Mouse (Mus musculus): ENCODE results near the gene Tspan18.
A peak's percentile ranks its signal among the peaks of the same experiment; 100 is the strongest.

DNA sequence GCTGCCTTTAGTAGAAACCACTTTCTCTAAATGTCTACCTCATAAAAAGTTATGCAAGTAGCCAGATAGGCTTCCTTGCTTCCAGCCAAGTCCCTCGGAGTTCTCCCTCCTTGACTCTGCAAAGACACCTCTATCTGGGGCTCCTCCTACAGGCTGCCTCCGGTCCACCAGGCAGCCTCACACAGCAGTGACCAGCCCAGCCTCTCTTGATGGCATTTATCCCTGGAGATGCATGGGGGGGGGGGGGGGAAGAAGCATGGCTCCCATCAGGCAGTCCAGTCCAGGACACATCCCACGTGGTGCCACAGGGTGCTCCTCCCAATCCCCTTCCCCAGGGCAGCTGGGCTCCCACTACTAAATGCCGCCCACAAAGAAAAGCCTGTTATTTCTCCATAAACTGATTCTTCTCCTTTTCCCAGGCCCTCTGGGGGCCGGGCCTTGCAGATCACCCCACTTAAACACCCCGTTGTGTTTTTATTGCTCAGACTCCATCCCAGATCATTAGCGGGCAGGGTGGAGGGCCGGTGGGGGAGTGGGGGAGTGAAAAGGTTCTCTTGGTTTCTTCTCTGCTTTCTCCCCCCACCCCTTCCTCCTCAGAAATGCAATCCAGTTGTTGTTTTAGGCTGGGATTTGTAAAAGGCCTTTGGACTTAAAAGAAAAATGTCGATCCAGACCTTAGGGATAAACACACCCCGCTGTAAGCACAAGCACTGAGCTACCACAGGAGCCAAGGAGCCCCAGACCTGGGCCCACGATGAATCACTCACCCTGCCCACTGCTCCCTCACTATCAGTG is 55.9 kb downstream of the Tspan18 start:
- TF ChIP-seq CTCF (conservative IDR thresholded peaks at IDR 0.05 in 1 of 2, IDR thresholded peaks at IDR 0.05 in 1 of 2; ENCODE audit: low read depth in 2 of 2, low read length in 2 of 2) (peak in 1 of 2 experiments; percentile 13; a peak in 1 of 4 replicates), RAD21 (IDR thresholded peaks at IDR 0.05; ENCODE audit: low read depth, low read length) (no peak), POLR2A (IDR thresholded peaks at IDR 0.05; ENCODE audit: low read depth, low read length) (no peak), E2F4 (IDR thresholded peaks at IDR 0.05; ENCODE audit: insufficient replicate concordance, low read depth, low read length) (no peak), TBP (conservative IDR thresholded peaks at IDR 0.05; ENCODE audit: low read depth, low read length) (no peak), ZNF384 (IDR thresholded peaks at IDR 0.05; ENCODE audit: low read depth, low read length) (no peak), MAX (IDR thresholded peaks at IDR 0.05; ENCODE audit: low read length) (no peak)

Data from CH12.LX (cell line).